Mouse (Mus musculus) neural tube, embryonic 11.5 days (tissue): ENCODE measurements around the gene Kif19a. TPM values are rescaled to one million over a fixed set of nuclear protein-coding genes. Genes with fewer than 3 reads are reported as not detected.

ENCODE experiments used
- ATAC-seq: fragments of 200-750 bp; cut with Nextera tagmentation; 2 replicates; pipeline ENCODE4 v1.8.0; 2017; ENCODE audit warnings: moderate number of reproducible peaks, mild to moderate bottlenecking, moderate TSS enrichment, moderate library complexity; ENCODE audit not compliant: insufficient read depth, low FRiP score, low TSS enrichment
- DNase-seq: peaks from one replicate; pipeline ENCODE4 v3.0.0-alpha.2; 2015; ENCODE audit warnings: low spot score
- H3K27ac ChIP-seq: fragments of 300-500 bp; sonication (generic); 2 replicates; pipeline ENCODE4 v1.5.1; 2014; ENCODE audit warnings: low read depth, mild to moderate bottlenecking, low read length
- H3K27me3 ChIP-seq: fragments of 300-500 bp; sonication (generic); 2 replicates; pipeline ENCODE4 v1.6.1; 2014; ENCODE audit warnings: mild to moderate bottlenecking, low read length, mixed read lengths; ENCODE audit not compliant: control insufficient read depth, insufficient read depth
- H3K36me3 ChIP-seq: fragments of 300-500 bp; sonication (generic); 2 replicates; pipeline ENCODE4 v1.6.1; 2014; ENCODE audit warnings: mild to moderate bottlenecking, low read length, moderate library complexity, mixed read lengths; ENCODE audit not compliant: control insufficient read depth, insufficient read depth
- H3K4me1 ChIP-seq: fragments of 300-500 bp; sonication (generic); 2 replicates; pipeline ENCODE4 v1.6.1; 2014; ENCODE audit warnings: low read length, mixed read lengths; ENCODE audit not compliant: control insufficient read depth, insufficient read depth
- H3K4me2 ChIP-seq: fragments of 300-500 bp; sonication (generic); 2 replicates; pipeline ENCODE4 v1.6.1; 2014; ENCODE audit warnings: low read depth, mild to moderate bottlenecking, moderate library complexity
- H3K4me3 ChIP-seq: fragments of 300-500 bp; sonication (generic); 2 replicates; pipeline ENCODE4 v1.5.1; 2014; ENCODE audit warnings: low read depth, low read length
- H3K9ac ChIP-seq: fragments of 300-500 bp; sonication (generic); 2 replicates; pipeline ENCODE4 v1.6.1; 2014; ENCODE audit warnings: mild to moderate bottlenecking, low read length
- H3K9me3 ChIP-seq: fragments of 300-500 bp; sonication (generic); 2 replicates; pipeline ENCODE4 v1.6.1; 2016; ENCODE audit warnings: low read length; ENCODE audit not compliant: control insufficient read depth
- WGBS: fragments of 180-500 bp; shearing (Covaris S2); extraction: QIAGEN DNeasy Blood & Tissue Kit; methylation state at CpG from one replicate; pipeline ENCODE4 v1.1.7; 2014; 5-methylcytosine and 5-hydroxymethylcytosine counted together
- polyA plus RNA-seq: library from polyadenylated mRNA; unstranded; fragments of >200 nt; fragmentation: Nextera tagmentation; extraction: Ambion mirVana; gene quantifications from 2 replicates; pipeline ENCODE4 v1.2.1, GENCODE M21; 2014

Gene Kif19a
- polyA plus RNA-seq, 1 experiment from 2014 or later = 1.3 TPM

- DNase-seq (no peak), ATAC-seq (no peak)
- Histone ChIP-seq H3K9ac (no peak overlapping the region), H3K27me3 (no peaks in the 10 kb centered on the region), H3K4me2 (no peak overlapping the region), H3K36me3 (no peaks in the 10 kb centered on the region), H3K27ac (no peak overlapping the region), H3K4me3 (no peak overlapping the region), H3K4me1 (peaks cover 10% of the 10 kb centered on the region; the same call in 1 of the 2 replicates), H3K9me3 (no peaks in the 10 kb centered on the region)
- 46% methylated on average over 5 of the region's 5 CpGs for WGBS
These were observed 36.9 kb upstream of the Kif19a start for GRCm38 (mm10) chr11:114728333-114728732.

- no peak for ATAC-seq
- H3K9me3 ChIP-seq = no peaks in the 10 kb centered on the region
- H3K4me3 ChIP-seq = no peak overlapping the region
- no peak overlapping the region for H3K4me2 ChIP-seq
- H3K27me3 ChIP-seq = no peaks in the 10 kb centered on the region
- H3K27ac ChIP-seq = no peak overlapping the region
- DNase-seq = no peak
- H3K4me1 ChIP-seq = peaks cover 10% of the 10 kb centered on the region; the same call in 1 of the 2 replicates
- H3K9ac ChIP-seq = no peak overlapping the region
- no peaks in the 10 kb centered on the region for H3K36me3 ChIP-seq
- WGBS = 55% methylated on average over 6 of the region's 6 CpGs
These were observed 35.3 kb upstream of the Kif19a start for GRCm38 (mm10) chr11:114729832-114730363.

GRCm38 (mm10) chr11:114731711-114732110 is 33.5 kb upstream of the Kif19a start:
- no peaks in the 10 kb centered on the region for H3K27me3 ChIP-seq
- H3K4me3 ChIP-seq = no peak overlapping the region
- no peaks in the 10 kb centered on the region for H3K36me3 ChIP-seq

GRCm38 (mm10) chr11:114732890-114733289 is 32.3 kb upstream of the Kif19a start:
- Histone ChIP-seq H3K9me3 (no peaks in the 10 kb centered on the region), H3K27ac (no peak overlapping the region), H3K4me3 (no peak overlapping the region), H3K4me2 (no peak overlapping the region), H3K9ac (no peak overlapping the region), H3K27me3 (no peaks in the 10 kb centered on the region), H3K4me1 (0 out of 2 replicates have a peak, but pooled peaks cover 4% of the 10 kb centered on the region), H3K36me3 (no peaks in the 10 kb centered on the region)
- WGBS = 80% methylated on average over 22 of the region's 22 CpGs
- ATAC-seq (no peak), DNase-seq (no peak)

More at GRCm38 (mm10) chr11:114731711-114732110, 33.5 kb upstream of the Kif19a start:
- 81% methylated on average over 4 of the region's 4 CpGs for WGBS
- no peak overlapping the region for H3K27ac ChIP-seq
- peaks cover 10% of the 10 kb centered on the region; the same call in 1 of the 2 replicates for H3K4me1 ChIP-seq
- ATAC-seq (no peak), DNase-seq (no peak)
- H3K4me2 ChIP-seq = no peak overlapping the region
- no peaks in the 10 kb centered on the region for H3K9me3 ChIP-seq
- no peak overlapping the region for H3K9ac ChIP-seq

GRCm38 (mm10) chr11:114736111-114736510 is 29.1 kb upstream of the Kif19a start:
- Histone ChIP-seq H3K4me3 (no peak overlapping the region), H3K27me3 (no peaks in the 10 kb centered on the region), H3K4me2 (no peak overlapping the region), H3K36me3 (no peaks in the 10 kb centered on the region), H3K9me3 (no peaks in the 10 kb centered on the region), H3K9ac (no peak overlapping the region), H3K27ac (no peak overlapping the region), H3K4me1 (peaks cover 10% of the 10 kb centered on the region)
- no peak for DNase-seq
- ATAC-seq = no peak
- WGBS = 83% methylated on average over 2 of the region's 2 CpGs

GRCm38 (mm10) chr11:114736913-114737624 is 28.1 kb upstream of the Kif19a start:
- Histone ChIP-seq H3K9ac (peak overlapping the region; percentile 39; the same call in 1 of the 2 replicates), H3K4me3 (no peak overlapping the region), H3K4me2 (no peak overlapping the region), H3K36me3 (no peaks in the 10 kb centered on the region), H3K27me3 (no peaks in the 10 kb centered on the region), H3K9me3 (no peaks in the 10 kb centered on the region), H3K4me1 (peaks cover 17% of the 10 kb centered on the region), H3K27ac (no peak overlapping the region)
- DNase-seq = peak; percentile 74
- no peak for ATAC-seq
- 23% methylated on average over 11 of the region's 11 CpGs for WGBS

- DNase-seq = no peak
- 32% methylated on average over 10 of the region's 10 CpGs for WGBS
- Histone ChIP-seq H3K27ac (no peak overlapping the region), H3K9ac (no peak overlapping the region), H3K4me1 (peaks cover 17% of the 10 kb centered on the region), H3K4me3 (no peak overlapping the region), H3K27me3 (no peaks in the 10 kb centered on the region), H3K36me3 (no peaks in the 10 kb centered on the region), H3K4me2 (no peak overlapping the region), H3K9me3 (no peaks in the 10 kb centered on the region)
- no peak for ATAC-seq
These were observed 24.6 kb upstream of the Kif19a start for GRCm38 (mm10) chr11:114740598-114740997.

GRCm38 (mm10) chr11:114741451-114741850 is 23.7 kb upstream of the Kif19a start:
- Histone ChIP-seq H3K4me3 (no peak overlapping the region), H3K27me3 (no peaks in the 10 kb centered on the region), H3K4me1 (peaks cover 17% of the 10 kb centered on the region), H3K27ac (peak overlapping the region; percentile 40; the same call in 1 of the 2 replicates), H3K9me3 (no peaks in the 10 kb centered on the region), H3K9ac (no peak overlapping the region), H3K36me3 (no peaks in the 10 kb centered on the region), H3K4me2 (no peak overlapping the region)
- peak; percentile 75 for ATAC-seq
- DNase-seq = peak; percentile 66
- 11% methylated on average over 6 of the region's 6 CpGs for WGBS

- ATAC-seq (peak; percentile 1; the same call in 1 of the 2 replicates), DNase-seq (peak; percentile 92)
- under 1% methylated on average over 12 of the region's 12 CpGs for WGBS
- H3K9me3 ChIP-seq = no peaks in the 10 kb centered on the region
- H3K36me3 ChIP-seq = no peaks in the 10 kb centered on the region
- H3K4me2 ChIP-seq = no peak overlapping the region
- no peak overlapping the region for H3K9ac ChIP-seq
- H3K27ac ChIP-seq = no peak overlapping the region
- H3K27me3 ChIP-seq = no peaks in the 10 kb centered on the region
- peaks cover 17% of the 10 kb centered on the region for H3K4me1 ChIP-seq
- H3K4me3 ChIP-seq = no peak overlapping the region
These were observed 20.1 kb upstream of the Kif19a start for GRCm38 (mm10) chr11:114745134-114745533.
